Mouse (Mus musculus): ENCODE results near the gene Wnt8b. TPM values are rescaled to one million over a fixed set of nuclear protein-coding genes. Genes with fewer than 3 reads are reported as not detected.

Gene Wnt8b
- total RNA-seq (2014; rRNA removed) = 0.54 and 2.1 TPM in 2 replicates
- polyA plus RNA-seq (2015; fragmentation: Nextera tagmentation; extraction: Ambion mirVana) = 0.60 and 1.2 TPM in 2 replicates

- peaks cover 43% of the 10 kb centered on the region for H3K27me3 ChIP-seq (ENCODE audit: insufficient read depth, low read length)
- no peak within 1 kb of the TSS for H3K4me3 ChIP-seq (ENCODE audit: low read depth, low read length)
- no peaks in the 10 kb centered on the region for H3K9me3 ChIP-seq (ENCODE audit: low read length)
- H3K4me2 ChIP-seq (ENCODE audit: low read depth) = no peak within 1 kb of the TSS
- no peak for ATAC-seq
- no peak for TF ChIP-seq CTCF (IDR thresholded peaks at IDR 0.05; ENCODE audit: low read depth)
- H3K9ac ChIP-seq = no peak within 1 kb of the TSS
- no peaks in the 10 kb centered on the region for H3K4me1 ChIP-seq (ENCODE audit: insufficient read depth)
- 7% methylated on average over 8 of the region's 8 CpGs for WGBS
- no peak within 1 kb of the TSS for H3K27ac ChIP-seq (ENCODE audit: low read depth, low read length)
- no peak for DNase-seq
- no peaks in the 10 kb centered on the region for H3K36me3 ChIP-seq (ENCODE audit: insufficient read depth)
Measured at GRCm38 (mm10) chr19:44493128-44493527, at the start of gene Wnt8b. Gene Wnt8b (plus strand): TSS chr19:44493472.

GRCm38 (mm10) chr19:44445755-44446154, 47.5 kb upstream of the Wnt8b start:
- H3K4me3 ChIP-seq (ENCODE audit: low read depth, low read length) = no peak overlapping the region
- ATAC-seq (no peak), DNase-seq (no peak)
- WGBS = 84% methylated on average over 3 of the region's 3 CpGs
- no peak overlapping the region for H3K4me2 ChIP-seq (ENCODE audit: low read depth)
- no peak overlapping the region for H3K9ac ChIP-seq
- no peaks in the 10 kb centered on the region for H3K9me3 ChIP-seq (ENCODE audit: low read length)
- no peaks in the 10 kb centered on the region for H3K4me1 ChIP-seq (ENCODE audit: insufficient read depth)
- no peak overlapping the region for H3K27ac ChIP-seq (ENCODE audit: low read depth, low read length)
- no peaks in the 10 kb centered on the region for H3K27me3 ChIP-seq (ENCODE audit: insufficient read depth, low read length)
- no peaks in the 10 kb centered on the region for H3K36me3 ChIP-seq (ENCODE audit: insufficient read depth)
- TF ChIP-seq CTCF (IDR thresholded peaks at IDR 0.05; ENCODE audit: low read depth) = no peak

GRCm38 (mm10) chr19:44447927-44448326, 45.3 kb upstream of the Wnt8b start:
- Histone ChIP-seq H3K4me3 (ENCODE audit: low read depth, low read length) (no peak overlapping the region), H3K9ac (no peak overlapping the region), H3K9me3 (ENCODE audit: low read length) (no peaks in the 10 kb centered on the region), H3K4me2 (ENCODE audit: low read depth) (no peak overlapping the region), H3K27me3 (ENCODE audit: insufficient read depth, low read length) (no peaks in the 10 kb centered on the region), H3K36me3 (ENCODE audit: insufficient read depth) (no peaks in the 10 kb centered on the region), H3K4me1 (ENCODE audit: insufficient read depth) (no peaks in the 10 kb centered on the region), H3K27ac (ENCODE audit: low read depth, low read length) (no peak overlapping the region)
- ATAC-seq = no peak
- WGBS = 83% methylated on average over 4 of the region's 4 CpGs
- no peak for DNase-seq
- no peak for TF ChIP-seq CTCF (IDR thresholded peaks at IDR 0.05; ENCODE audit: low read depth)

GRCm38 (mm10) chr19:44454862-44455261, 38.4 kb upstream of the Wnt8b start:
- WGBS = 91% methylated on average over 6 of the region's 6 CpGs
- H3K9me3 ChIP-seq (ENCODE audit: low read length) = no peaks in the 10 kb centered on the region
- no peak for TF ChIP-seq CTCF (IDR thresholded peaks at IDR 0.05; ENCODE audit: low read depth)
- H3K4me3 ChIP-seq (ENCODE audit: low read depth, low read length) = no peak overlapping the region
- H3K4me1 ChIP-seq (ENCODE audit: insufficient read depth) = no peaks in the 10 kb centered on the region
- no peaks in the 10 kb centered on the region for H3K36me3 ChIP-seq (ENCODE audit: insufficient read depth)
- H3K4me2 ChIP-seq (ENCODE audit: low read depth) = no peak overlapping the region
- H3K9ac ChIP-seq = no peak overlapping the region
- no peak for DNase-seq
- no peak overlapping the region for H3K27ac ChIP-seq (ENCODE audit: low read depth, low read length)
- no peaks in the 10 kb centered on the region for H3K27me3 ChIP-seq (ENCODE audit: insufficient read depth, low read length)
- ATAC-seq = no peak

- 90% methylated on average over 8 of the region's 8 CpGs for WGBS
- no peaks in the 10 kb centered on the region for H3K36me3 ChIP-seq (ENCODE audit: insufficient read depth)
- H3K9ac ChIP-seq = no peak overlapping the region
- no peak for DNase-seq
- H3K4me2 ChIP-seq (ENCODE audit: low read depth) = no peak overlapping the region
- ATAC-seq = no peak
- H3K27me3 ChIP-seq (ENCODE audit: insufficient read depth, low read length) = no peaks in the 10 kb centered on the region
- TF ChIP-seq CTCF (IDR thresholded peaks at IDR 0.05; ENCODE audit: low read depth) = no peak
- H3K9me3 ChIP-seq (ENCODE audit: low read length) = no peaks in the 10 kb centered on the region
- no peak overlapping the region for H3K27ac ChIP-seq (ENCODE audit: low read depth, low read length)
- no peaks in the 10 kb centered on the region for H3K4me1 ChIP-seq (ENCODE audit: insufficient read depth)
- H3K4me3 ChIP-seq (ENCODE audit: low read depth, low read length) = no peak overlapping the region
Measured at GRCm38 (mm10) chr19:44455356-44455755, 37.9 kb upstream of the Wnt8b start.

- no peaks in the 10 kb centered on the region for H3K4me1 ChIP-seq (ENCODE audit: insufficient read depth)
- TF ChIP-seq CTCF (IDR thresholded peaks at IDR 0.05; ENCODE audit: low read depth) = no peak
- H3K27me3 ChIP-seq (ENCODE audit: insufficient read depth, low read length) = no peaks in the 10 kb centered on the region
- H3K9me3 ChIP-seq (ENCODE audit: low read length) = no peaks in the 10 kb centered on the region
- no peak overlapping the region for H3K4me3 ChIP-seq (ENCODE audit: low read depth, low read length)
- no peak for DNase-seq
- H3K27ac ChIP-seq (ENCODE audit: low read depth, low read length) = no peak overlapping the region
- no peaks in the 10 kb centered on the region for H3K36me3 ChIP-seq (ENCODE audit: insufficient read depth)
- no peak for ATAC-seq
- 63% methylated on average over 3 of the region's 3 CpGs for WGBS
- no peak overlapping the region for H3K4me2 ChIP-seq (ENCODE audit: low read depth)
- no peak overlapping the region for H3K9ac ChIP-seq
Measured at GRCm38 (mm10) chr19:44457359-44458055, 35.8 kb upstream of the Wnt8b start.

GRCm38 (mm10) chr19:44458696-44459095, 34.6 kb upstream of the Wnt8b start:
- Histone ChIP-seq H3K27ac (ENCODE audit: low read depth, low read length) (no peak overlapping the region), H3K36me3 (ENCODE audit: insufficient read depth) (no peaks in the 10 kb centered on the region), H3K4me2 (ENCODE audit: low read depth) (no peak overlapping the region), H3K9me3 (ENCODE audit: low read length) (no peaks in the 10 kb centered on the region), H3K4me3 (ENCODE audit: low read depth, low read length) (no peak overlapping the region), H3K4me1 (ENCODE audit: insufficient read depth) (no peaks in the 10 kb centered on the region), H3K9ac (no peak overlapping the region), H3K27me3 (ENCODE audit: insufficient read depth, low read length) (no peaks in the 10 kb centered on the region)
- DNase-seq = no peak
- WGBS = 73% methylated on average over 13 of the region's 13 CpGs
- no peak for TF ChIP-seq CTCF (IDR thresholded peaks at IDR 0.05; ENCODE audit: low read depth)
- no peak for ATAC-seq

Measured in forebrain, postnatal 0 days (tissue).